Mouse (Mus musculus) olfactory bulb, adult 2 months (tissue): Measurements from ENCODE around the gene Exoc1. TPM values are rescaled to one million over a fixed set of nuclear protein-coding genes. Genes with fewer than 3 reads are reported as not detected.

Experiments used
- H3K27ac ChIP-seq: fragments of 200-500 bp; 2 replicates; pipeline ENCODE4 v1.5.1; 2012; ENCODE audit warnings: low read depth, low read length; ENCODE audit not compliant: insufficient read depth
- H3K4me1 ChIP-seq: fragments of 200-500 bp; 2 replicates; pipeline ENCODE4 v1.6.1; 2012; ENCODE audit warnings: low read length; ENCODE audit not compliant: control insufficient read depth, insufficient read depth
- H3K4me3 ChIP-seq: fragments of 200-500 bp; 2 replicates; pipeline ENCODE4 v1.5.1; 2012; ENCODE audit warnings: mild to moderate bottlenecking, low read depth, low read length, moderate library complexity; ENCODE audit not compliant: insufficient read depth
- CTCF ChIP-seq: fragments of 200-500 bp; IDR thresholded peaks from 2 replicates; pipeline ENCODE4 v1.5.1; 2012; ENCODE audit warnings: low read depth, mild to moderate bottlenecking, low read length, moderate library complexity; ENCODE audit not compliant: insufficient read depth
- POLR2A ChIP-seq: fragments of 200-500 bp; IDR thresholded peaks from 2 replicates; pipeline ENCODE4 v1.6.1; 2012; ENCODE audit warnings: mild to moderate bottlenecking, low read depth, low read length, moderate library complexity; ENCODE audit not compliant: insufficient read depth
- WGBS: fragments of 180-500 bp; shearing (Covaris S2); methylation state at CpG from one replicate; pipeline ENCODE4 v1.1.7; 2018; 5-methylcytosine and 5-hydroxymethylcytosine counted together
- polyA plus RNA-seq: library from polyadenylated mRNA; stranded (reverse); fragments of >200 nt; gene quantifications from 2 replicates; pipeline ENCODE4 v1.2.4, GENCODE M21; 2012; ENCODE audit warnings: low replicate concordance; ENCODE audit not compliant: missing spikeins, insufficient read depth, insufficient read length

Gene Exoc1
- polyA plus RNA-seq, 1 experiment = not detected

DNA sequence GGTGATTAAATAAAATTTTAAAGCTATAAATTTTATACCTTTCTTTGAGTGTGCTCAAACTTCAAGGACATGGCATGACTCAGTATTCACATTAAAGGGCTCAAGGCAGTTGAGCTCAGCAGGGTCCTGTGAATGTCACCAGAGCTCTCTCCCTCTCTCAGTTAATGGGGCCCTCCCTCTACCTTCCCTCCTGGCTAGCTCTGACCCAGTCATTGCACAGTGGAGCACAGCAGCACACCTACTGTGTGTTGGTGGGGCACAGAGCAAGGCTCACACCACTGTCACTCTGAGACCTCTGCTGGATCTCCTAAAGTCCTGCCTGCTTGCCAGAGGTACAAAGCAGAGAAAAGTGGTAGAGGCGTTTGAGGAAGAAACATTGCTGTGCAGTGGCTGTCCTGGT is 7.1 kb downstream of the Exoc1 start:
- 78% methylated on average over 1 of the region's 1 CpGs for WGBS
- no peak overlapping the region for H3K27ac ChIP-seq
- peaks cover 2% of the 10 kb centered on the region; the same call in 1 of the 2 replicates for H3K4me1 ChIP-seq
- TF ChIP-seq CTCF = no peak
- H3K4me3 ChIP-seq = no peak overlapping the region

- H3K4me1 ChIP-seq = peaks cover 2% of the 10 kb centered on the region; the same call in 1 of the 2 replicates
- WGBS = 94% methylated on average over 10 of the region's 10 CpGs
- no peak overlapping the region for H3K27ac ChIP-seq
- TF ChIP-seq CTCF (no peak), POLR2A (no peak)
- H3K4me3 ChIP-seq = no peak overlapping the region
Measured at GRCm38 (mm10) chr5:76537578-76537977, 8.5 kb downstream of the Exoc1 start.

DNA sequence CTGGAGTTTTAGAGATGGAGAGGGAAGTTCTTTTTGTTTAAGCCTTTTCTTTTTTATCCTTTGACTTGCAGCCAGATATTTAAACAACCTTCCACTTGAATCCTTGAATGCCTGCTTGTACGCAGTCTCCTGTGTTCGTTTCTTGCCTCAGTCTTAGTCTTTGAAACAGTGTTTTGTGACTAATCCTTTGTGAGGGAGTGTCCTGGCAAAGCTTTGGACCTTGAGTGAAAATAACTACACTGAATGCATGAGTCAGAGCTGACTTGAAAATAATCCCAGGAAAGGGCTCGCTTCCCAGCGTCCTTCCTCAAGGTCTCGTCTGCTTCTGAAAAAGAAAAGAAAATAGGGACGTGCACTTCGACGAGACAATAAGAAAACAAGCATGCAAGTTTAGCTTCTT is 11.1 kb downstream of the Exoc1 start:
- TF ChIP-seq CTCF = no peak
- TF ChIP-seq POLR2A = no peak
- Histone ChIP-seq H3K4me3 (no peak overlapping the region), H3K4me1 (peaks cover 2% of the 10 kb centered on the region; the same call in 1 of the 2 replicates), H3K27ac (peak overlapping the region; percentile 61)
- 11% methylated on average over 8 of the region's 8 CpGs for whole genome bisulfite sequencing

GRCm38 (mm10) chr5:76540842-76541241 is 11.7 kb downstream of the Exoc1 start:
- no peak for TF ChIP-seq CTCF
- TF ChIP-seq POLR2A = no peak
- Histone ChIP-seq H3K4me1 (peaks cover 2% of the 10 kb centered on the region; the same call in 1 of the 2 replicates), H3K27ac (no peak overlapping the region), H3K4me3 (no peak overlapping the region)

GRCm38 (mm10) chr5:76543200-76543599 is 14.1 kb downstream of the Exoc1 start:
- WGBS = 89% methylated on average over 8 of the region's 8 CpGs
- Histone ChIP-seq H3K27ac (no peak overlapping the region), H3K4me1 (peaks cover 2% of the 10 kb centered on the region; the same call in 1 of the 2 replicates), H3K4me3 (no peak overlapping the region)
- no peak for TF ChIP-seq POLR2A
- TF ChIP-seq CTCF = no peak

DNA sequence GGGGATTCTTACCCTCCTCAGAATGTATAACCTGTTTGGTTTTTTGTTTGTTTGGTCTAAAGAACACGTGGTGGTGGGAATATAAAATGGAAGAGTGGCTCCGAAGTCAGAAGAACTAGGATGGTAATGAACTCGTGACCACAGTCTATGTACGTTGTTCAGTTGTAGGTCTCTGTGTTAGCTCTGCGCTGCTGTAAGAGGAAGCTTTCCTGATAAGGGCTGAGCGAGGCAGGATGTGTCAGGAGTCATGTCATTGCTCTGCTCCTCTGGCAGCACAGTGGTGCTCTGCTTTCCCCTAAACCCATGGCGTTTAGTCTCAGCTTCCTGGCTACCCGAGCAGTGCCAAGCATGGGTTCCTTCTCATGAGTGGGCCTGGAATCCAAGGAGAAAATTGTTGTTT is 21.3 kb downstream of the Exoc1 start:
- Histone ChIP-seq H3K27ac (no peak overlapping the region), H3K4me3 (no peak overlapping the region), H3K4me1 (no peaks in the 10 kb centered on the region)
- TF ChIP-seq POLR2A (no peak), CTCF (no peak)
- WGBS = 96% methylated on average over 8 of the region's 8 CpGs

- H3K4me1 ChIP-seq = peaks cover 3% of the 10 kb centered on the region; the same call in 1 of the 2 replicates
- no peak overlapping the region for H3K27ac ChIP-seq
- TF ChIP-seq POLR2A = no peak
- TF ChIP-seq CTCF = peak; percentile 71
- H3K4me3 ChIP-seq = no peak overlapping the region
- 30% methylated on average over 3 of the region's 3 CpGs for WGBS
Measured at GRCm38 (mm10) chr5:76565321-76565720, 36.2 kb downstream of the Exoc1 start.

DNA sequence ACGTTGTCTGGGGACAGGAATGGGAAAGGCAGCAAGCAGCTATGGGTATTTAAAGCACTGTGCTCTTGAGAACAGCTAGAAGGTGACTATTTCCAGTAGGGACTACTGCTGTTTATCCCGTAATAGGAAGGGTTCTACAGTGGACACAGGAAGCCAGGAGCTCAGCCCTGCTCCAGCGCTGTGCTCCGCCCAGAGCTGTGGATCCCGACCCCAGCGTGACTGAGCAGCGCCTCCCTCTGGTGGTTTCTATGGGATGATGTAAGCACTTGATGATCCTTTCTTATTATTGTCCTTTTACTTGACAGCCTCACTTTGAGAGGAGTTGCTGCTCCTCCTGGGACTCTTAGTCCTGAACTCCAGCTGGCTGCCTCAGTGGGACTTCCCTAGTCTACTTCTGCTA is 45.1 kb downstream of the Exoc1 start:
- Histone ChIP-seq H3K4me1 (no peaks in the 10 kb centered on the region), H3K27ac (no peak overlapping the region), H3K4me3 (no peak overlapping the region)
- 72% methylated on average over 7 of the region's 7 CpGs for WGBS
- TF ChIP-seq CTCF = no peak
- no peak for TF ChIP-seq POLR2A

- 72% methylated on average over 3 of the region's 3 CpGs for WGBS
- Histone ChIP-seq H3K4me1 (no peaks in the 10 kb centered on the region), H3K27ac (no peak overlapping the region), H3K4me3 (no peak overlapping the region)
- TF ChIP-seq CTCF = no peak
- TF ChIP-seq POLR2A = no peak
Measured at GRCm38 (mm10) chr5:76577026-76577425, 47.9 kb downstream of the Exoc1 start.

DNA sequence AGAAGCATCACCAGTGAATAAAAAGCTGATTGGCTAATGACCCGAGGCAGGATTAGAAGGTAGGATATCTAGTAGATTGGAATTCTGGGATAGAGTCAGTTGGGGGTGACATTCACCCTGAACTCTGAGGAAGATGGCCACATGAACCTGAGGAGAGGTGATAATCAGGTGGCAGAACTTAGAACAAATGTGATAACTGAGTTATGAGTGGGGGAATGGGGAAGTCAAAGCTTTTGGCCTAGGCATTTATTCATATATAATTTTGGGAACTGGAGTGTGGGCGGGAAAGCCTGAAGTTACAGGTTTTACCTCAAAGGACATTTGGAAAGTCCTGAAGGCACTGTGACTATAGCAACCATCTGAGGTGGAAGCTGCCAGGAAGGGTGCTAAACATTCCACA is 56.3 kb downstream of the Exoc1 start:
- TF ChIP-seq CTCF (no peak), POLR2A (no peak)
- Histone ChIP-seq H3K4me1 (no peaks in the 10 kb centered on the region), H3K4me3 (no peak overlapping the region), H3K27ac (no peak overlapping the region)
- WGBS = 88% methylated on average over 2 of the region's 2 CpGs
